Mouse (Mus musculus): ENCODE measurements at regions not wholly inside any gene's neighbourhood (a gene's known extent, or its start where the extent isn't known, plus 50 kb on each side); places are given as distances from the start of the nearest gene placed in this dataset.

DNA sequence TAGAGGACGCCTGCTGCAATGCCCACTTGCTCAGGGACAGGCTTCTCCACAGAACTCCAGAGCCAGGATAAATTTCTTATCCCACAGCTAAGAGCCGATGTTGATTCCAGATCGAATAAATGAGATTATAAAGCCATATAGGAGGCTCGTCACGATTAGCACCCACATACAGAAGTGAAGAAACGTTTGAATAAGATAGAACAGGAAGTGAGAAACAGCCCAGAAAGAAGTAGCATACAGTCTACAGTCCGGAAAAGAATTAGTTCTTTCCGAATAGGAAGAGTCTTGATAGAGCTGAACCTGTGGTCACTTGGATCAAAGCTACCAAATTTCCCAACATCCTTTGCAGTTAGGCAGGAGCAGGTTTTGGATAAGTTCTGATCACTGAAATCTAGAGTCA lies 133.0 kb upstream of the Runx1 start:
- Histone ChIP-seq H3K9me3 (ENCODE audit: control insufficient read depth, low read length) (no peaks in the 10 kb centered on the region), H3K27me3 (ENCODE audit: control insufficient read depth, insufficient read depth, low read length) (no peaks in the 10 kb centered on the region), H3K36me3 (ENCODE audit: control insufficient read depth, insufficient read depth, low read length) (no peaks in the 10 kb centered on the region), H3K4me2 (replicated peaks; ENCODE audit: low read depth, low read length, severe bottlenecking) (no peak overlapping the region), H3K4me3 (replicated peaks; ENCODE audit: low read length) (no peak overlapping the region), H3K9ac (ENCODE audit: low read depth, low read length, severe bottlenecking) (no peak overlapping the region), H3K27ac (replicated peaks; ENCODE audit: low read depth, low read length) (no peak overlapping the region), H3K4me1 (ENCODE audit: control insufficient read depth, insufficient read depth, low read length) (peaks cover 18% of the 10 kb centered on the region)
- ATAC-seq (ENCODE audit: low FRiP score, low read depth) (no peak), DNase-seq (ENCODE audit: low spot score) (no peak)
- 90% methylated on average over 8 of the region's 8 CpGs for WGBS
- no peak for TF ChIP-seq POLR2A (IDR thresholded peaks at IDR 0.05; ENCODE audit: borderline replicate concordance, extremely low read depth, insufficient read depth, insufficient read length)

DNA sequence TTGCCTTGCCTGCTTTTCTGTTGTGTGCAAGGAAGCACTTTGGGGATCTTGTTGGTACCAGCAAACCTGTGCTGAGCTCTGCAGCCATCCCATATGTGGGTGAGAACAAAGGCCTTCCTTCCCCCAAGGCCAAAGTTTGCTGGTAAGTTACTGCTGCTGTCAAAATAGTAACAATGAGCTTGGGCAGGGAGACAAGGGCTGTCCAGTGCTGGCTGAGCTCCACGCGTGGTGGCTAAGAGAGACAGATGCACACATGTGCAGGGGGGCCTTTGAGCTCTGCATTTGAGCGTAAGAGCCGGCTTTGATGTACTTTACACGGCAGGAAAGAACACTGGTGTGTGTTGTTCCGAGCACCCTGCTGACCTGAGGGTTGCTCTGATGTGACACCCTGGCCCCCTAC lies 132.2 kb upstream of the Runx1 start:
- 59% methylated on average over 6 of the region's 6 CpGs for WGBS
- H3K9me3 ChIP-seq (ENCODE audit: control insufficient read depth, low read length), result no peaks in the 10 kb centered on the region
- no peak for DNase-seq (ENCODE audit: low spot score)

DNA sequence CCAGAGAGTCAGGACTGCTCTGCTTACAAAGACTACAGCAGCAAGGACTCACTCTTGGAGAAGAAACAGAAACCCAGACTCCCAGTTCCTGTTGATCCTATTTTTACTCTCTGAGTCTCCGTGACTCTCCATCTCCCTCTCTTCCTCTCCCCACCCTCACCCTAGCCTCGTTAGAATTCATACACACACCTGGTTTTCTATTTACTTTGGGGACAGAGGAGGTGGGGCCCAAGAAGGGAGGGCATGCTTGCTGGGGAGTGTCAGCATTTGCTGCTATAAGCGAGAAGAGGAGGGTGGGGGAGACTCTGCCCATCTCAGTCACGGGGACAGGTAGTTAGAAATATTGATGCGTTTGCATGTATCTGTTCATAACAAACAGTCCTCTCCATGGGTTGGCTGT lies 129.6 kb upstream of the Runx1 start:
- peaks cover 38% of the 10 kb centered on the region for H3K4me1 ChIP-seq (ENCODE audit: control insufficient read depth, insufficient read depth, low read length)
- ATAC-seq (ENCODE audit: low FRiP score, low read depth) (no peak), DNase-seq (ENCODE audit: low spot score) (no peak)
- no peaks in the 10 kb centered on the region for H3K27me3 ChIP-seq (ENCODE audit: control insufficient read depth, insufficient read depth, low read length)
- H3K27ac ChIP-seq (replicated peaks; ENCODE audit: low read depth, low read length), result no peak overlapping the region
- no peak for TF ChIP-seq POLR2A (IDR thresholded peaks at IDR 0.05; ENCODE audit: borderline replicate concordance, extremely low read depth, insufficient read depth, insufficient read length)
- 36% methylated on average over 5 of the region's 5 CpGs for WGBS
- H3K9ac ChIP-seq (ENCODE audit: low read depth, low read length, severe bottlenecking), result no peak overlapping the region
- H3K4me2 ChIP-seq (replicated peaks; ENCODE audit: low read depth, low read length, severe bottlenecking), result no peak overlapping the region
- H3K9me3 ChIP-seq (ENCODE audit: control insufficient read depth, low read length), result no peaks in the 10 kb centered on the region
- no peak overlapping the region for H3K4me3 ChIP-seq (replicated peaks; ENCODE audit: low read length)
- no peaks in the 10 kb centered on the region for H3K36me3 ChIP-seq (ENCODE audit: control insufficient read depth, insufficient read depth, low read length)

More for the DNA sequence above, 132.2 kb upstream of the Runx1 start:
- Histone ChIP-seq H3K27ac (replicated peaks; ENCODE audit: low read depth, low read length) (no peak overlapping the region), H3K36me3 (ENCODE audit: control insufficient read depth, insufficient read depth, low read length) (no peaks in the 10 kb centered on the region), H3K4me1 (ENCODE audit: control insufficient read depth, insufficient read depth, low read length) (peaks cover 27% of the 10 kb centered on the region), H3K4me2 (replicated peaks; ENCODE audit: low read depth, low read length, severe bottlenecking) (no peak overlapping the region), H3K27me3 (ENCODE audit: control insufficient read depth, insufficient read depth, low read length) (no peaks in the 10 kb centered on the region), H3K4me3 (replicated peaks; ENCODE audit: low read length) (no peak overlapping the region), H3K9ac (ENCODE audit: low read depth, low read length, severe bottlenecking) (no peak overlapping the region)
- no peak for TF ChIP-seq POLR2A (IDR thresholded peaks at IDR 0.05; ENCODE audit: borderline replicate concordance, extremely low read depth, insufficient read depth, insufficient read length)
- no peak for ATAC-seq (ENCODE audit: low FRiP score, low read depth)

DNA sequence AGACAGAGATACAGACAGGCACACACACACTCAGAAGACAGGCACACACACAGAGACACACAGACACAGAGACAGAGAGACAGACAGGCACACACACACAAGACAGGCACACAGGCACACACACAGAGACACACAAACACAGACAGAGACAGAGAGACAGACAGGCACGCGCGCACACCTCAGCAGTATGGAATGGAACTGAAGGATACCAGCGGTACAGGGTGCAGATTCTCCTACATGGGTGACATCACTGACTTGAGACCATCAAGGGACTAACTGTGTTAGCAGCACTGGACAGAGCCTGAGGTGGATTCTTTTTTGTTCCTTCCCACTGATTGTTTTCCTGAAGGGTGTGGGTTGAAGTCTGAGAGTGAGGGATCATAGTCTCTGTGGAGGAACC lies 129.1 kb upstream of the Runx1 start:
- peaks cover 38% of the 10 kb centered on the region for H3K4me1 ChIP-seq (ENCODE audit: control insufficient read depth, insufficient read depth, low read length)
- H3K27ac ChIP-seq (replicated peaks; ENCODE audit: low read depth, low read length), result no peak overlapping the region
- no peak for DNase-seq (ENCODE audit: low spot score)
- no peak overlapping the region for H3K4me3 ChIP-seq (replicated peaks; ENCODE audit: low read length)
- no peak for TF ChIP-seq POLR2A (IDR thresholded peaks at IDR 0.05; ENCODE audit: borderline replicate concordance, extremely low read depth, insufficient read depth, insufficient read length)
- no peaks in the 10 kb centered on the region for H3K9me3 ChIP-seq (ENCODE audit: control insufficient read depth, low read length)
- 92% methylated on average over 4 of the region's 4 CpGs for WGBS
- no peak for ATAC-seq (ENCODE audit: low FRiP score, low read depth)
- H3K27me3 ChIP-seq (ENCODE audit: control insufficient read depth, insufficient read depth, low read length), result no peaks in the 10 kb centered on the region
- no peak overlapping the region for H3K9ac ChIP-seq (ENCODE audit: low read depth, low read length, severe bottlenecking)
- H3K36me3 ChIP-seq (ENCODE audit: control insufficient read depth, insufficient read depth, low read length), result no peaks in the 10 kb centered on the region
- no peak overlapping the region for H3K4me2 ChIP-seq (replicated peaks; ENCODE audit: low read depth, low read length, severe bottlenecking)

DNA sequence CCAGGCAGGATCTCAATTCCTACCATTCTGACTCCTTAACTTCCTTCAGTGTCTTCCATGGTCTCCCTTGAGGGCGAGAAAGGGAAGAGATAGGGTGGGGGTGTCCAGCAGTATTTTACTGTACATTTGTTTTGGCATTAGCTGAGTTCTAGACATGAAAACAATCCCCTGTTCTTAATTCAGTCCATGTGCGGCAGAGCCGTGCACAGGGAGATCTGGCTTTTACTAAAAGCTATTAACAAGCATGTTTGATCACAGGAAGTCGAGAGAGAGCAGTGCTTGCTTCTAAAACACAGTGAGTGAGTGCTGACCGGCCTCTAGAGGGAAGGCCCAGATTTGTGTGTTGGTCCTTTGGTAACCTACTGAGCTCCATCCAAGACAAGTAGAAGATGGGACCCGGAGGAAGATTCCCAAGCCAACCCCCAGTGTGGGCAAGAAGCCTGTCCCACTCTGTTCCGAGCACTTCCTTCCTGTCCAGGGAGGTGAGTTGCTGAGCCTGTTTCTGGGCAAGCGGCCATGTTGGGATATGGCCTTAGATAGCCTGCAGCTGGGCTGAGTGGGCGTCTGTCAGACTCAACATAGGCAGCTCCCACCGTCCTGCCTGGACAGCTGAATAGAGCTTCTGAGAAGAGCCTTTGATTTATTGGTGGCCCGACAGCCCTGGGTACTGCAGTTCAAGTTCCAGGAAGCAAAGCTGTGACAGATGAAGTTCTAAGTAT lies 128.1 kb upstream of the Runx1 start:
- DNase-seq (ENCODE audit: low spot score), result peak; percentile 69
- Histone ChIP-seq H3K27me3 (ENCODE audit: control insufficient read depth, insufficient read depth, low read length) (no peaks in the 10 kb centered on the region), H3K4me3 (replicated peaks; ENCODE audit: low read length) (no peak overlapping the region), H3K36me3 (ENCODE audit: control insufficient read depth, insufficient read depth, low read length) (no peaks in the 10 kb centered on the region), H3K27ac (replicated peaks; ENCODE audit: low read depth, low read length) (peak overlapping the region; percentile 28), H3K9ac (ENCODE audit: low read depth, low read length, severe bottlenecking) (no peak overlapping the region), H3K4me2 (replicated peaks; ENCODE audit: low read depth, low read length, severe bottlenecking) (no peak overlapping the region), H3K9me3 (ENCODE audit: control insufficient read depth, low read length) (no peaks in the 10 kb centered on the region), H3K4me1 (ENCODE audit: control insufficient read depth, insufficient read depth, low read length) (peaks cover 38% of the 10 kb centered on the region)
- ATAC-seq (ENCODE audit: low FRiP score, low read depth), result peak; percentile 81
- TF ChIP-seq POLR2A (IDR thresholded peaks at IDR 0.05; ENCODE audit: borderline replicate concordance, extremely low read depth, insufficient read depth, insufficient read length), result no peak
- 27% methylated on average over 11 of the region's 11 CpGs for WGBS
